Mouse (Mus musculus) limb, embryonic 11.5 days (tissue): ENCODE results near the gene Carhsp1. TPM values are rescaled to one million over a fixed set of nuclear protein-coding genes. Genes with fewer than 3 reads are reported as not detected.

Experiments
- ATAC-seq: fragments of 200-750 bp; cut with Nextera tagmentation; 2 replicates; pipeline ENCODE4 v1.8.0; 2017; ENCODE audit warnings: low read depth; ENCODE audit not compliant: insufficient number of reproducible peaks, low FRiP score, low TSS enrichment
- DNase-seq: peaks from one replicate; pipeline ENCODE4 v3.0.0-alpha.2; 2015; ENCODE audit warnings: low spot score
- H3K27ac ChIP-seq: fragments of 300-500 bp; sonication (generic); replicated peaks from 2 replicates; pipeline ENCODE4 v1.5.1; 2014; ENCODE audit warnings: low read depth, mild to moderate bottlenecking, low read length
- H3K27me3 ChIP-seq: fragments of 300-500 bp; sonication (generic); 2 replicates; pipeline ENCODE4 v1.6.1; 2014; ENCODE audit warnings: mild to moderate bottlenecking, low read length, mixed read lengths; ENCODE audit not compliant: control insufficient read depth, insufficient read depth
- H3K36me3 ChIP-seq: fragments of 300-500 bp; sonication (generic); 2 replicates; pipeline ENCODE4 v1.6.1; 2014; ENCODE audit warnings: mild to moderate bottlenecking, low read length, moderate library complexity, mixed read lengths; ENCODE audit not compliant: control insufficient read depth, insufficient read depth
- H3K4me1 ChIP-seq: fragments of 300-500 bp; sonication (generic); 2 replicates; pipeline ENCODE4 v1.6.1; 2014; ENCODE audit warnings: low read length, mixed read lengths; ENCODE audit not compliant: control insufficient read depth, insufficient read depth
- H3K4me2 ChIP-seq: fragments of 300-500 bp; sonication (generic); 2 replicates; pipeline ENCODE4 v1.6.1; 2014; ENCODE audit warnings: low read depth, mild to moderate bottlenecking, moderate library complexity; ENCODE audit not compliant: severe bottlenecking
- H3K4me3 ChIP-seq: fragments of 300-500 bp; sonication (generic); 2 replicates; pipeline ENCODE4 v1.5.1; 2014; ENCODE audit warnings: low read depth, low read length
- H3K9ac ChIP-seq: fragments of 300-500 bp; sonication (generic); 2 replicates; pipeline ENCODE4 v1.6.1; 2014; ENCODE audit warnings: mild to moderate bottlenecking, low read length
- H3K9me3 ChIP-seq: fragments of 300-500 bp; sonication (generic); 2 replicates; pipeline ENCODE4 v1.6.1; 2016; ENCODE audit warnings: low read length; ENCODE audit not compliant: control insufficient read depth
- WGBS: fragments of 180-500 bp; shearing (Covaris S2); extraction: QIAGEN DNeasy Blood & Tissue Kit; methylation state at CpG from one replicate; pipeline ENCODE4 v1.1.7; 2014; 5-methylcytosine and 5-hydroxymethylcytosine counted together
- polyA plus RNA-seq: library from polyadenylated mRNA; unstranded; fragments of >200 nt; fragmentation: Nextera tagmentation; extraction: Ambion mirVana; gene quantifications from 2 replicates; pipeline ENCODE4 v1.2.1, GENCODE M21; 2014

Carhsp1 gene
- polyA plus RNA-seq = 53.4 and 53.6 TPM in 2 replicates

DNA sequence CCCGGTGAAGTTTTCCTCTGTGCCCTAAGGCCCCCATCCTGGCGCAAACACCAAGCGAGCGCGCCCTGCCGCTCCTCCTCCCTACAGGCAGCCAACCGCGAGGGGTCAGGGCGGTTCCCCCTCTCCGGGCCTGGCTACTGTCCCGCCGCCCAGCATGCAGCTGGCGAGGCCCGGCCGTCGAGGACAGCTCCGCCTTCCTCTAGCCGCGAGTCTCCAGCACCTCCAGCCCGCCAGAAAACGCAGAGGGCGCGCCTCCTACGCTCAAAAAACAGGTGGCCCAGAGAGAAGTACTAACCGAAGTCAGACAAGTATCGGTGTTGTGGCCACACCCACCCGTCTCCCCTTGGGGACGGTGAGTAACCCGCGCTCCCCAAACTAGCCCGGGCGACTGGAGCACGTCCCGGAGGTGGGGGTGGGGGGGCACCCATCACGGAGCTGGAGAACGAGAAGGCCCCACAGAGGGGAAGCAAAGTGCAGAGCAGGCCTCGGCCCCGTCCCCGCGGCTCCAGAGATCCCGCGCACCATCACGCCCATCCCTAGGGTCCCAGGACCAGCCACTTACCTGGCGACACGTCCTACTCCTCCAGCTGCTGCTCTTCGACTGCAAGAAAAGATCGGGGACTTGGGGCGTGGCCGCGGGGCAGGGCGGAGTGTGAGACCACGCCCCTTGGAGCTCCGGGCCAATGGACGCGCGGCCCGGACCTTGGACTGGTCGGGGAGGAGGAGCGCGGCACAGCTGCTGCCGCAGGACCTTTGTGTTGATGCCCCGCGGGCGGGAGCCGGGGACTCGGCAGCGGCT is at the start of gene Carhsp1:
Gene Carhsp1 (minus strand): TSS at position 605 of the 799 bp plus-strand sequence.
- peaks cover 14% of the 10 kb centered on the region for H3K4me1 ChIP-seq
- ATAC-seq = peak; percentile 93
- H3K27ac ChIP-seq = peak within 1 kb of the TSS; percentile 70
- 0 out of 2 replicates have a peak, but pooled peaks cover 2% of the 10 kb centered on the region for H3K27me3 ChIP-seq
- H3K4me2 ChIP-seq = peak within 1 kb of the TSS; percentile 68
- peak; percentile 96 for DNase-seq
- H3K36me3 ChIP-seq = no peaks in the 10 kb centered on the region
- H3K9ac ChIP-seq = peak within 1 kb of the TSS; percentile 72
- no peaks in the 10 kb centered on the region for H3K9me3 ChIP-seq
- under 1% methylated on average over 67 of the region's 67 CpGs for WGBS
- H3K4me3 ChIP-seq = peak within 1 kb of the TSS; percentile 72

DNA sequence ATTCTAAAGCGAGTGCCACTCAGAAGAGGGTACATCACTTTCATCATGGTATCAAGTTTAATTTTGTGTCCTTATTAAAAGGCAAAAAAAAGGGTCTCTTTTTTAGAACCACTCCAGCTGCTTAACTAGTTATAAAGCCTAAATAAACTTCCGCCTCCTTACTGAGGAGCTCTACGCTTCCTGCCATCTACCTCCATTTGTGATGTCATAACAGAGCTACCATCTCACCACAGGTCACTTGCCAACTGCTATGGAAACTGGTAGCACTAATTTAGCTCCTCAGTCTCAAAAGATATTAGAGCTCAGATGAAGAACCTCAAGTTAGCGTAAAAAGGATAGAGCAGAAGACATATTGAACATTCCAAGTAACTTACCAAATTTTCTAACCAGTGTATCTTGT is 48.5 kb upstream of the Carhsp1 start:
- Histone ChIP-seq H3K9me3 (no peaks in the 10 kb centered on the region), H3K27me3 (no peaks in the 10 kb centered on the region), H3K9ac (no peak overlapping the region), H3K36me3 (peaks cover 3% of the 10 kb centered on the region), H3K4me2 (no peak overlapping the region), H3K4me1 (no peaks in the 10 kb centered on the region), H3K27ac (no peak overlapping the region), H3K4me3 (no peak overlapping the region)
- no peak for ATAC-seq
- 92% methylated on average over 4 of the region's 4 CpGs for WGBS
- no peak for DNase-seq

DNA sequence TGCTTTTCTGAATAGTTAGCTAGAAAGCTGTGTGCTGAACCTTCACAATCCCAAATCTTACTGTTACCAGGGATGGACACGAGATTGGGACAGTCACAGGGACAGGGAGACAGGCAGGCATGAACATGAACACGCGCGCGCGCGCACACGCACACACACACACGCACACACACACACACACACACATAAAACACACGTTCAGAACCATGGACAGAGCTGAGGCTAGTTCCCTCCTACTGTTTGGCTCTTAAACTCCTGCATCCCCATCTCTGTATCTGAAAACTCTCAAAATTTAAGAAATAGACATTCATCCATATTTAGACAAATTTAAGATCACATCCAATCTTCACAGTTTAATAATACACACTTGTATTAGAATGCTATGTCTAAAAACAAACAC is 45.8 kb upstream of the Carhsp1 start:
- DNase-seq (peak; percentile 36), ATAC-seq (no peak)
- no peaks in the 10 kb centered on the region for H3K9me3 ChIP-seq
- H3K9ac ChIP-seq = no peak overlapping the region
- no peaks in the 10 kb centered on the region for H3K27me3 ChIP-seq
- WGBS = 92% methylated on average over 10 of the region's 10 CpGs
- peaks cover 11% of the 10 kb centered on the region for H3K36me3 ChIP-seq
- no peak overlapping the region for H3K4me2 ChIP-seq
- H3K27ac ChIP-seq = no peak overlapping the region
- no peaks in the 10 kb centered on the region for H3K4me1 ChIP-seq
- H3K4me3 ChIP-seq = no peak overlapping the region

DNA sequence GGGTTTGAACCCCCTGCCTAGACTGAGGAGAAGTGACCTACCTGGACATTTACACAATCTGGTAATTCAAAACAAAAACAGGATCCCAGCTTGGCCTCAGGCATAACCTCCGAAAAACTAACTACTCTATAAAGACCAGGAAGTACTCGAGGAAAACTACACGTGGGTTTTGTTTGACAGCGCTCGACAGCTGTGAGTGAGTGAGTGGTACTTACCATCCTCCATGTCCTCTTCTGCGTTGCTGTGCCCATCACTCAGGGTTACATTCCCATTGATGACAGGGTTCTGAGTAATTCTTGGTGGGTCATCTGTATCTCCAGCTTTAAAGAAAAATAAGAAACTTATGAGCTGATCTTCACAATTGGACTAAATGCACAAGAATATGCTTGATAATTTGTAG is 44.3 kb upstream of the Carhsp1 start:
- H3K9ac ChIP-seq = no peak overlapping the region
- H3K36me3 ChIP-seq = peaks cover 17% of the 10 kb centered on the region
- no peaks in the 10 kb centered on the region for H3K4me1 ChIP-seq
- H3K4me2 ChIP-seq = no peak overlapping the region
- H3K27me3 ChIP-seq = no peaks in the 10 kb centered on the region
- ATAC-seq (no peak), DNase-seq (no peak)
- H3K4me3 ChIP-seq = no peak overlapping the region
- no peaks in the 10 kb centered on the region for H3K9me3 ChIP-seq
- H3K27ac ChIP-seq = no peak overlapping the region
- WGBS = 69% methylated on average over 6 of the region's 6 CpGs

DNA sequence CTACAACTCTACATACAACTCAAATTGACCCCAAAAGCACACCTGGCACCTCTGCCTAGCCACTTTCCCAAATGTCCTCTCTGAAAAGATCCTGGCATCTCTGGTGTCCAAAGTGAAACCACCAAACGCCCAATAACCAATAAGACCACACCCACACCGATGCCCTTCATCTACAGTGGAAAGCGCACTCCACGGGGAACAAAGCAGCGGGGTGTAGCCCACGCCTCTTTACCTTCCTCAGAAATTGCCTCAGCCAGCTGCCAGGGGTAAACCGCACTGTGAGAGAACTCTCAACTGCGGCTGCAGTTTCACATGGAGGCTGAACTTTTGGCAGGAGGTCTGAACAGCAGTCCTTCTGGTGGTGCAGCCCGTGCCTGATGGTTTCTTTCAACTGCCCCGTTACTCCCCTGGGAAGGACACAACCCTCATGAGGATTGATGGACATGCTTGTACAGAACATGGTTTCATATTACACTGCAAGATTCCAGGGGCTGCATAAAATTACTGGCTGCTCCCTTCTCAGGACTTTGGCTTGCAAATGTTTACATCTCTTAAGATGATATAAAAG is 43.6 kb upstream of the Carhsp1 start:
- DNase-seq = peak; percentile 24
- Histone ChIP-seq H3K9ac (no peak overlapping the region), H3K4me2 (no peak overlapping the region), H3K4me1 (no peaks in the 10 kb centered on the region), H3K36me3 (peaks cover 18% of the 10 kb centered on the region), H3K4me3 (no peak overlapping the region), H3K9me3 (no peaks in the 10 kb centered on the region), H3K27me3 (no peaks in the 10 kb centered on the region), H3K27ac (no peak overlapping the region)
- 69% methylated on average over 10 of the region's 10 CpGs for WGBS
- ATAC-seq = no peak

DNA sequence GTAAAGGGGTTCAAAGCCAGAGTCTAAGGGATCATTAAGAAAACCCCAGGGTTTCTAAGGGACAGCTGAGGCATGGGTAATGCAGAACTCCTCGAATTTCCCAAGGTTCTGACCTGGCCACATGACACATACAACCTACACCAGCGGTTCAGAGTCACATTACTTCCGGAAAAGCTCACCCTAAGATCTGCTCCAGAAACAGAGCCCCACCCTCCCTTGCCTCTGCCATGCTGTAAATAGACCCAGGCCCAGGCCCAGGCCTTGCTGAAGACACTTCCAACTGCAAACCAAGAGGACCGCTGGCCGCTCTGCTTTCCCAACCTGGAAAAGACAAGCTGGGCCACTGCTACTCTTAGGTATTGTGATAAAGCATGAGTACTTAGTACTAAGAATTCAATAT is 42.9 kb upstream of the Carhsp1 start:
- Histone ChIP-seq H3K4me2 (no peak overlapping the region), H3K9me3 (no peaks in the 10 kb centered on the region), H3K9ac (no peak overlapping the region), H3K4me1 (no peaks in the 10 kb centered on the region), H3K36me3 (peaks cover 24% of the 10 kb centered on the region), H3K27ac (no peak overlapping the region), H3K27me3 (no peaks in the 10 kb centered on the region), H3K4me3 (no peak overlapping the region)
- no peak for ATAC-seq
- WGBS = 86% methylated on average over 5 of the region's 5 CpGs
- no peak for DNase-seq

DNA sequence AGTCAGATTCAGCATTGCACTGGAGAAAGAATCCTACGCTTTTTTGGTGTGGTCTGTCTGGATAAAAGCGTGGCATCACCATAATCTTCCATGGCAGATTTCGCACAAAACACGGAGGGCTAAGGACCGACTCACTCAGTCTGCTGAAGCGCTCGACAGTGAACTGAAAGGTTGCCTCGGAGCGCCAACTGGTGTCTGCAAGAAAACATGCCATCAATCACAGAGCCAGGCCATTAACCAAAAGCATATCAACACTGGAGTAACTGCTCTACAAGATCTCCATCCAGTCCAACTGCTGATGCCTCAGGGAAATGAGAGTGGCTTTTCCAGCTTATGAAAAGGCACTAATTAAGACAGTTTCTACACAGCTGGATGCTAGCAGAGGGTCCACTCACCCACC is 40.0 kb upstream of the Carhsp1 start:
- H3K27me3 ChIP-seq = no peaks in the 10 kb centered on the region
- H3K4me1 ChIP-seq = no peaks in the 10 kb centered on the region
- DNase-seq = no peak
- no peaks in the 10 kb centered on the region for H3K9me3 ChIP-seq
- no peak overlapping the region for H3K4me3 ChIP-seq
- H3K36me3 ChIP-seq = peaks cover 40% of the 10 kb centered on the region
- WGBS = 87% methylated on average over 9 of the region's 9 CpGs
- no peak overlapping the region for H3K9ac ChIP-seq
- H3K27ac ChIP-seq = no peak overlapping the region
- ATAC-seq = no peak
- H3K4me2 ChIP-seq = no peak overlapping the region

DNA sequence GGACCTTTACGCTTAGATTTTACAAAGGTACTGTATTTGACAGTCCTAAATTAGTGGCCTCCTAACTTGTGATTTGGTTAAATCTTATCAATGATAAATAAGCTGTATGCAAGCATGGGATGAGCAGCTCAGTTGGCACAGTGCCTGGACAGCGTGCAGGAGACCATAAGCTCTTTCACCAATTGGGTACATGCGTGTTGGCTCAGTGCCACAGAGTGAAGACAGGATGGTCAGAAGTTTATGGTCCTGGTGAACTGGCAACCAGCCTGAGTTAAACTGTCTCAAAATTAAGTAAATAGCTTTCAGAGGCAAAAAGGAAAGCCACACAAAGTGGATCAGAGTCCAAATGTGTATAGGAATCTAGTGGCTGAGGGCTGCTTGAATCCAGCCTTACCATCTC is 28.6 kb upstream of the Carhsp1 start:
- peaks cover 45% of the 10 kb centered on the region for H3K36me3 ChIP-seq
- WGBS = 98% methylated on average over 3 of the region's 3 CpGs
- no peak for DNase-seq

More for the DNA sequence above, 28.6 kb upstream of the Carhsp1 start:
- Histone ChIP-seq H3K9me3 (no peaks in the 10 kb centered on the region), H3K27me3 (no peaks in the 10 kb centered on the region), H3K9ac (no peak overlapping the region), H3K4me3 (no peak overlapping the region), H3K4me2 (no peak overlapping the region), H3K4me1 (no peaks in the 10 kb centered on the region), H3K27ac (no peak overlapping the region)
- ATAC-seq = no peak
